Mouse (Mus musculus) adrenal gland, adult 18-20 months (tissue): ENCODE results near the gene Nup98. TPM values are rescaled to one million over a fixed set of nuclear protein-coding genes. Genes with fewer than 3 reads are reported as not detected.
A peak's percentile ranks its signal among the peaks of the same experiment; 100 is the strongest.

Source experiments
- DNase-seq, 2 experiments: peaks; one replicate each; pipeline ENCODE4 v3.0.0; 2021 to 2022; ENCODE audit warnings: low spot score in 2 of 2
- total RNA-seq, 2 experiments: library from RNA; stranded (reverse); gene quantifications; 1 replicate in 1 of 2; 2 replicates in 1 of 2; pipeline ENCODE4 v1.2.3; 2021

The Nup98 gene
- total RNA-seq, 2 experiments from 2014 or later = 72.5 to 80.1 TPM

DNA sequence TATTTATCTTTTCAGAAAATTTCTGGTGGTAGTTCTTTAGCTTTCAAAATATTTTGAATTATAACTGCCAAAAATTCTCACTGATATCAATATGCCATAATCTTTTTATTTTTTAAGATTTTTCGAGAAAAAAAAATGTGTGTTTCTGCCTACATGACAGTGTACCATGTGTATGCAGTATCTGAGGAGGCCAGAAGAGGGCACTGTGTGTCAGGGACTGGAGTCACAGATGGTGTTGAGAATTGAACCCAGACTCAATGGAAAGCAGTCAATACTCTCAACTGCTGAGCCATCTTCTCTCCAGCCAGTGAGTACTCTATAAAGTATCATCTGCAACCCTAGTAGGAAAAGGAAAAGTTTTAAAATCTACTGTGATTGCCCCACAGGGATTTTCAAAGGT is 72.5 kb downstream of the Nup98 start:
- DNase-seq = peak in 1 of 2 experiments; percentile 37

DNA sequence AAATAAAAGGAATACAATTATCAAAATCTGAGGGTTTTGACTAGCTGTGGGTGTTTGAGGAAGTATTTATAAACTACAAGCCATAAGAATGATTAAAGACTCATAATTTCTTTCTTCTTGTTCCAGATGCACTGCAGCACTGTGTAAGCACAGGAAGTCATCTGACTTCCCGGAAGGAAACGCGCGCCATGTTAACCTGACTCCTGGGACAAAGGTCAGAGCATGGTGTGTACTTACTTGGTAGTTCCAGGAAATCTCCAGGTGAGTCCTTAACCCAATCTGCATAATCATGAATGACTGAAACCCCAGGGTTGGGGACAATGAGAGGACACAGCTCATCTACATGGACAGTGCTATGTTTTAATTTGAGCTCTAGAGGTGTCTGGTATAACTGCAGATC is 77.6 kb downstream of the Nup98 start:
- no peak for DNase-seq

GRCm38 (mm10) chr7:102120326-102120725 is 89.7 kb downstream of the Nup98 start:
- DNase-seq = no peak

- no peak for DNase-seq
Measured at GRCm38 (mm10) chr7:102117382-102117781, 92.6 kb downstream of the Nup98 start.

DNA sequence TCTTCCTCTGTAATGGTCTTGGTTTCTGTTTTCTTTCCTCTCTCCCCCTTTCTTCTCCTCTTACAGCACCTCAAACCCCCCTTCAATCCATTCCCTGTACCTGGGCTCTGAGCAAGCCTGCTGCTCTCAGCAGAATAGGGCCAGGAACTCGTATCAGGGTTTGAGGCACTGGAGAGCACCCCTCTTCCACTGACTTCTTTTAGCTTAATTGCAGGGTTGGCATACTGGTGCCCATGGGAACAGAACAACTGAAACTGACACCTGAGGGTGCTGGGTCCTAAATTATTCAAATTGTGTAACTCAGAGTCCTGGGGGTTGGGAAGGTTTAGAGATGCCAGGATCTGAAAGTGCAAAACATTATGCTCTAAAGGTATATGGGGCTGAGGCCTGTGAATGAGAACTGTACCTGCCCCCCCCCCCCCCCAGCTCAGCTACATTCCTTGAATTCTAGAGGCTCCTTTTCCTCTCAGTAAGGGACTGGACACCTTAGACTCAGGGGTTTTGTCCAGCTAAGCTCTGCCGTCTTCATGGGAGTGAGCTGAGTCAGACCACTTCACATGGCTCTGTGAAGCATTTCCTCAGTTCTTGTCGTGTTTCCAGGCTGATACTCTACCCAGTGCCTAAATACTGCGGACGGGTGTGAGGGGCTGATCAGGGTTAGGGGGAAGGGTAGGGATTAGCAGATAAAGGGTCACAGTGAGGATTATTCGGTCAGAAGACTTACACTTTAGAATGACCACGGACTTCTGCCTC is 93.2 kb downstream of the Nup98 start, which contains the start of gene Chrna10:
Gene Chrna10 (minus strand): TSS at position 250 of the 753 bp plus-strand sequence.
- DNase-seq = no peak

DNA sequence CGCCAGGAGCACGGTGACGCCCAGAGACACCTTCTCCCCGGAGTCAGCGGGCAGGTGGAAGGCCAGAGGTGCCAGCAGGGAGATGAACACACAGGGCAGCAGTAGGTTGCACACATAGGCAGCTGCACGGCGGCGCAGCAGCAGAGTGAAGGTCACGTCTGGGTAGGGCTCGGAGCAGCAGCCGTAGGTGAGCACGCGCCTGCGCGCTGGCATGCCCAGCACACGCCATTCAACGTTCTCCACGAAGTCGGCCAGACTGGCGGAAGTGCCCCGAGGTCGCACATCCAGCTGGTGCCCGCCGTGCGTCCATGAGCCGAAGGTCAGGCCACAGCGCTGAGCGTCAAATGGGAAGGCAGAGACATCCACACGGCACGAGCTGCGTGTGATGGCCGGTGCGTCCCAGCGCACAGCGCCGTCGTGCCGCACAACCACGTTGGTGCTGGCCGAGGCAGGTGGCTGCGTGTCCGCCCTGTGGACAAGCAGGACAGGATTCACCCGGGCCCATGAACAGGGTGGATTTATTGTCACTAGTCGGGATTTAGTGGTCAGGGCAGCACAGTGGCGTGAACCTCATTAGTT is 96.7 kb downstream of the Nup98 start:
- no peak for DNase-seq

- DNase-seq = no peak
Measured at GRCm38 (mm10) chr7:102109746-102110145, 100.2 kb downstream of the Nup98 start.

- DNase-seq = no peak
Measured at GRCm38 (mm10) chr7:102109171-102109570, 100.8 kb downstream of the Nup98 start, which contains the start of gene Art5. Gene Art5 (minus strand): TSS chr7:102109489.

GRCm38 (mm10) chr7:102108206-102108605 is 101.8 kb downstream of the Nup98 start:
- DNase-seq = no peak

- DNase-seq = no peak
Measured at GRCm38 (mm10) chr7:102106700-102107141, 103.3 kb downstream of the Nup98 start.

- DNase-seq = no peak
Measured at GRCm38 (mm10) chr7:102104126-102104525, 105.8 kb downstream of the Nup98 start.

- no peak for DNase-seq
Measured at GRCm38 (mm10) chr7:102103555-102103954, 106.4 kb downstream of the Nup98 start.

- DNase-seq = no peak
Measured at GRCm38 (mm10) chr7:102102696-102103095, 107.3 kb downstream of the Nup98 start.

DNA sequence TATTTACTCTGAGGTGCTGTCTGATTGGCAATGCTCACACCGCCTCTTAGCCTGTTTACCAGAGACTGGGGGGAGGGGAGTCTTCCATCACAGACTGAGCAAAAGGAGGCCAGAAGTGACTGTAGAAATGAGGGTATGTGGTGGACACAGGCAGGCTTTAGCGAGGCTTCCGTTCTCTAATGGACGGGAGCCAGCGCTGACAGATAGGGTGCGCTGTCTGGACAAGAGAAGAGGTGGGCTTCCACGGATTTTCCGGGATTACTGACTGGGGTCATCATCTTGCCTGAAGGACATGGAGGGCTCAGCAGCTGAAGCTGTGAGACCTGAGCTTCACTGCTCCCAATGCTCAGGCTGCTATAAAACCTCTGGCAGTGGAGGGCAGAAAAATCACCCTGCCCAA is 107.7 kb downstream of the Nup98 start:
- DNase-seq = no peak

- no peak for DNase-seq
Measured at GRCm38 (mm10) chr7:102101487-102101886, 108.5 kb downstream of the Nup98 start, which contains the start of gene Art1. Gene Art1 (plus strand): TSS chr7:102101743.

GRCm38 (mm10) chr7:102100868-102101267 is 109.1 kb downstream of the Nup98 start:
- DNase-seq = no peak

- no peak for DNase-seq
Measured at GRCm38 (mm10) chr7:102099760-102100661, 110.0 kb downstream of the Nup98 start.

- no peak for DNase-seq
Measured at GRCm38 (mm10) chr7:102087336-102087735, 122.6 kb downstream of the Nup98 start.

- DNase-seq = no peak
Measured at GRCm38 (mm10) chr7:102084041-102084696, 125.8 kb downstream of the Nup98 start.

DNA sequence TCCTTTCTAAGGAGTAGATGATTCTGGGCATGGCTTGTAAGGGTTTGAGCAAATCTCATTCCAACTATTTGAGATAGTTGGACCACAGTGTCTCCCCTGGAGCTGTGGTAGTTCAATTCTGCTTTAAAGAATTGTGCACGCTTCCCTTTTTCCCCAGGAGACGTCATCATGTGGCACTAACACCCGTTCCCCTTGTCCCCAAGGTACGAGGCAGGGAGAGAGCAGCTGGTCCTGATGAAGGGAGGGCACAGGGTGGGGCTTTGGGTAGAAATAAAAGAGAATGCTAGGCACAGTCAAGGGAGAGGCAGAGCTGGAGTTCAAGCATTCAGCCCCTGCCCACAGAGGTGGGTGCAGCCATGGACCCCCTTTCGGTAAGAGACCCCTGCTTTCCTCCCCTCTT is 127.2 kb downstream of the Nup98 start, which contains the start of gene Trpc2:
Gene Trpc2 (plus strand): TSS at position 301 of the 400 bp plus-strand sequence.
- no peak for DNase-seq

- DNase-seq = no peak
Measured at GRCm38 (mm10) chr7:102081784-102082183, 128.2 kb downstream of the Nup98 start.
